Mouse (Mus musculus): ENCODE data around the gene Tbc1d2b. TPM values are rescaled to one million over a fixed set of nuclear protein-coding genes. Genes with fewer than 3 reads are reported as not detected.

Tbc1d2b gene
- polyA plus RNA-seq, 2 experiments: 6.5 to 9.8 TPM

GRCm38 (mm10) chr9:90207808-90208207, 62.8 kb downstream of the Tbc1d2b start:
- TF ChIP-seq EP300 (IDR thresholded peaks at IDR 0.05; ENCODE audit: low read depth): no peak
- TF ChIP-seq CTCF (IDR thresholded peaks at IDR 0.05; ENCODE audit: low read depth): no peak
- H3K36me3 ChIP-seq (replicated peaks; ENCODE audit: control insufficient read depth, insufficient read depth, low read depth): peaks cover 57% of the 10 kb centered on the region
- H3K4me3 ChIP-seq (ENCODE audit: insufficient read depth in 1 of 2, low read depth in 2 of 2, low read length in 2 of 2): no peak overlapping the region
- no peaks in the 10 kb centered on the region for H3K4me1 ChIP-seq (replicated peaks; ENCODE audit: control insufficient read depth in 2 of 2, insufficient read depth in 2 of 2, low read length in 1 of 2)
- H3K27ac ChIP-seq: no peak overlapping the region
- no peaks in the 10 kb centered on the region for H3K9me3 ChIP-seq (ENCODE audit: control insufficient read depth, low read length)
- 76% methylated on average over 8 of the region's 8 CpGs for WGBS (ENCODE audit: insufficient replicate concordance)
- DNase-seq (ENCODE audit: low read depth in 3 of 3, low spot score in 3 of 3) (no peak), ATAC-seq (ENCODE audit: insufficient read depth) (no peak)
- H3K27me3 ChIP-seq (ENCODE audit: control insufficient read depth, insufficient read depth, low read length): no peaks in the 10 kb centered on the region
- H3K9ac ChIP-seq (replicated peaks): no peak overlapping the region
- H3K4me2 ChIP-seq (ENCODE audit: low read depth): no peak overlapping the region

- peak; percentile 42; the same call in 1 of the 2 replicates for ATAC-seq (ENCODE audit: insufficient read depth)
- H3K4me1 ChIP-seq (replicated peaks; ENCODE audit: control insufficient read depth in 2 of 2, insufficient read depth in 2 of 2, low read length in 1 of 2): no peaks in the 10 kb centered on the region
- no peak overlapping the region for H3K9ac ChIP-seq (replicated peaks)
- H3K36me3 ChIP-seq (replicated peaks; ENCODE audit: control insufficient read depth, insufficient read depth, low read depth): peaks cover 57% of the 10 kb centered on the region
- H3K27me3 ChIP-seq (ENCODE audit: control insufficient read depth, insufficient read depth, low read length): no peaks in the 10 kb centered on the region
- H3K4me2 ChIP-seq (ENCODE audit: low read depth): no peak overlapping the region
- no peak overlapping the region for H3K27ac ChIP-seq
- DNase-seq (ENCODE audit: low read depth in 3 of 3, low spot score in 3 of 3): peak; percentile 64 to 70 (median 67)
- H3K9me3 ChIP-seq (ENCODE audit: control insufficient read depth, low read length): no peaks in the 10 kb centered on the region
- no peak overlapping the region for H3K4me3 ChIP-seq (ENCODE audit: insufficient read depth in 1 of 2, low read depth in 2 of 2, low read length in 2 of 2)
- WGBS (ENCODE audit: insufficient replicate concordance): 42% methylated on average over 2 of the region's 2 CpGs
- TF ChIP-seq EP300 (IDR thresholded peaks at IDR 0.05; ENCODE audit: low read depth) (0 out of 2 replicates have a peak, but pooled peaks have one; percentile 31), CTCF (IDR thresholded peaks at IDR 0.05; ENCODE audit: low read depth) (peak; percentile 96)
Observed at GRCm38 (mm10) chr9:90206500-90206899, 64.1 kb downstream of the Tbc1d2b start.

GRCm38 (mm10) chr9:90204396-90204915, 66.1 kb downstream of the Tbc1d2b start:
- ATAC-seq (ENCODE audit: insufficient read depth) (no peak), DNase-seq (ENCODE audit: low read depth in 3 of 3, low spot score in 3 of 3) (no peak)
- H3K4me2 ChIP-seq (ENCODE audit: low read depth): no peak overlapping the region
- H3K36me3 ChIP-seq (replicated peaks; ENCODE audit: control insufficient read depth, insufficient read depth, low read depth): peaks cover 44% of the 10 kb centered on the region
- no peak for TF ChIP-seq EP300 (IDR thresholded peaks at IDR 0.05; ENCODE audit: low read depth)
- TF ChIP-seq CTCF (IDR thresholded peaks at IDR 0.05; ENCODE audit: low read depth): peak; percentile 71
- 84% methylated on average over 8 of the region's 8 CpGs for WGBS (ENCODE audit: insufficient replicate concordance)
- H3K27me3 ChIP-seq (ENCODE audit: control insufficient read depth, insufficient read depth, low read length): no peaks in the 10 kb centered on the region
- H3K9me3 ChIP-seq (ENCODE audit: control insufficient read depth, low read length): no peaks in the 10 kb centered on the region
- no peak overlapping the region for H3K4me3 ChIP-seq (ENCODE audit: insufficient read depth in 1 of 2, low read depth in 2 of 2, low read length in 2 of 2)
- H3K4me1 ChIP-seq (replicated peaks; ENCODE audit: control insufficient read depth in 2 of 2, insufficient read depth in 2 of 2, low read length in 1 of 2): no peaks in the 10 kb centered on the region
- no peak overlapping the region for H3K27ac ChIP-seq
- no peak overlapping the region for H3K9ac ChIP-seq (replicated peaks)

GRCm38 (mm10) chr9:90203233-90203632, 67.4 kb downstream of the Tbc1d2b start:
- Histone ChIP-seq H3K27me3 (ENCODE audit: control insufficient read depth, insufficient read depth, low read length) (no peaks in the 10 kb centered on the region), H3K4me2 (ENCODE audit: low read depth) (no peak overlapping the region), H3K36me3 (replicated peaks; ENCODE audit: control insufficient read depth, insufficient read depth, low read depth) (peaks cover 38% of the 10 kb centered on the region), H3K4me3 (ENCODE audit: insufficient read depth in 1 of 2, low read depth in 2 of 2, low read length in 2 of 2) (no peak overlapping the region), H3K9me3 (ENCODE audit: control insufficient read depth, low read length) (no peaks in the 10 kb centered on the region), H3K27ac (no peak overlapping the region), H3K4me1 (replicated peaks; ENCODE audit: control insufficient read depth in 2 of 2, insufficient read depth in 2 of 2, low read length in 1 of 2) (no peaks in the 10 kb centered on the region; a peak in 1 of 4 replicates), H3K9ac (replicated peaks) (no peak overlapping the region)
- no peak for TF ChIP-seq CTCF (IDR thresholded peaks at IDR 0.05; ENCODE audit: low read depth)
- no peak for TF ChIP-seq EP300 (IDR thresholded peaks at IDR 0.05; ENCODE audit: low read depth)
- 77% methylated on average over 5 of the region's 5 CpGs for WGBS (ENCODE audit: insufficient replicate concordance)
- no peak for ATAC-seq (ENCODE audit: insufficient read depth)
- no peak for DNase-seq (ENCODE audit: low read depth in 3 of 3, low spot score in 3 of 3)

GRCm38 (mm10) chr9:90201541-90201940, 69.1 kb downstream of the Tbc1d2b start:
- TF ChIP-seq CTCF (IDR thresholded peaks at IDR 0.05; ENCODE audit: low read depth): no peak
- TF ChIP-seq EP300 (IDR thresholded peaks at IDR 0.05; ENCODE audit: low read depth): no peak
- no peaks in the 10 kb centered on the region; a peak in 1 of 4 replicates for H3K4me1 ChIP-seq (replicated peaks; ENCODE audit: control insufficient read depth in 2 of 2, insufficient read depth in 2 of 2, low read length in 1 of 2)
- ATAC-seq (ENCODE audit: insufficient read depth): no peak
- no peak overlapping the region for H3K9ac ChIP-seq (replicated peaks)
- H3K27me3 ChIP-seq (ENCODE audit: control insufficient read depth, insufficient read depth, low read length): no peaks in the 10 kb centered on the region
- no peaks in the 10 kb centered on the region for H3K9me3 ChIP-seq (ENCODE audit: control insufficient read depth, low read length)
- 75% methylated on average over 4 of the region's 4 CpGs for WGBS (ENCODE audit: insufficient replicate concordance)
- H3K4me2 ChIP-seq (ENCODE audit: low read depth): no peak overlapping the region
- H3K36me3 ChIP-seq (replicated peaks; ENCODE audit: control insufficient read depth, insufficient read depth, low read depth): peaks cover 22% of the 10 kb centered on the region
- DNase-seq (ENCODE audit: low read depth in 3 of 3, low spot score in 3 of 3): no peak
- no peak overlapping the region for H3K4me3 ChIP-seq (ENCODE audit: insufficient read depth in 1 of 2, low read depth in 2 of 2, low read length in 2 of 2)
- no peak overlapping the region for H3K27ac ChIP-seq

Measured in liver, embryonic 14.5 days (tissue).